Mouse (Mus musculus) myocyte (in vitro differentiated cells): Measurements from ENCODE around the gene Zscan21.
"Not testable (repeated sequence)": the region's sequence is repeated elsewhere in the genome, so short reads cannot be mapped to it uniquely, and the experiment has no call there.

ENCODE experiments used
- MYOG ChIP-seq, 3 experiments: IDR thresholded peaks; one replicate each; pipeline ENCODE4 v1.6.1; 2011; ENCODE audit warnings: control low read depth in 2 of 3, low read depth in 2 of 3, mild to moderate bottlenecking in 2 of 3; ENCODE audit not compliant: insufficient read length in 2 of 3, control insufficient read depth in 1 of 3, insufficient read depth in 1 of 3
- POLR2A ChIP-seq: IDR thresholded peaks from one replicate; pipeline ENCODE4 v1.6.1; 2011; ENCODE audit warnings: low read depth, mild to moderate bottlenecking, control low read depth, moderate library complexity; ENCODE audit not compliant: insufficient read length
- SRF ChIP-seq: IDR thresholded peaks from one replicate; pipeline ENCODE4 v1.6.1; 2011; ENCODE audit warnings: low read depth; ENCODE audit not compliant: control insufficient read depth, insufficient read length
- TCF12 ChIP-seq: IDR thresholded peaks from one replicate; pipeline ENCODE4 v1.6.1; 2011; ENCODE audit warnings: mild to moderate bottlenecking, control low read depth; ENCODE audit not compliant: poor library complexity, insufficient read depth, severe bottlenecking
- USF1 ChIP-seq: IDR thresholded peaks from one replicate; pipeline ENCODE4 v1.6.1; 2011; ENCODE audit warnings: low read depth, mild to moderate bottlenecking, control low read depth, moderate library complexity

DNA sequence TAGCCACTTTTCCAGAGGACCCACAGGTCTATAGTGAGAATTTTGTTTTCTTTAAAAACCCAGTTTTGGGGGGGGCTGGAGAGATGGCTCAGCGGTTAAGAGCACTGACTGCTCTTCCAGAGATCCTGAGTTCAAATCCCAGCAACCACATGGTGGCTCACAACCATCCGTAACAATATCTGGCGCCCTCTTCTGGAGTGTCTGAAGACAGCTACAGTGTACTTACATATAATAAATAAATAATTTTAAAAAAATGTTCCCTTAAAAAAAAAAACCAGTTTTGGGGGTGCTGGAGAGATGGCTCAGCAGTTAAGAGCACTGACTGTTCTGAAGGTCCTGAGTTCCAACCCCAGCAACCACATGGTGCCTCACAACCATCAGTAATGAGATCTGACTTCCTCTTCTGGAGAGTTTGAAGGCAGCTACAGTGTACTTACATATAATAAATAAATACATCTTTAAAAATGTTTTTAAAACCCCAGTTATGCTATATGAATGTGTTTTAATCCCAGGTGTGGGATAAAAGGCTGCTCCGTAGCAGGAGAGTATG is 6.8 kb upstream of the Zscan21 start:
- not testable (repeated sequence) for TF ChIP-seq MYOG (IDR thresholded peaks at IDR 0.05; ENCODE audit: control insufficient read depth in 1 of 3, insufficient read depth in 1 of 3, insufficient read length in 2 of 3, low read depth in 2 of 3); SRF; POLR2A; USF1; TCF12
